Mouse (Mus musculus): ENCODE measurements around the gene Ch25h.

- TF ChIP-seq CTCF (IDR thresholded peaks at IDR 0.05; ENCODE audit: control insufficient read depth, insufficient read depth, low read length) (no peak), POLR2A (IDR thresholded peaks at IDR 0.05; ENCODE audit: borderline replicate concordance, control insufficient read depth, low read depth, low read length) (no peak)
These were observed 43.6 kb downstream of the Ch25h start for GRCm38 (mm10) chr19:34431314-34431713.

Measured in bone marrow, adult 2 months (tissue).